Mouse (Mus musculus) forebrain, embryonic 14.5 days (tissue): ENCODE measurements around the gene Vps26c. TPM values are rescaled to one million over a fixed set of nuclear protein-coding genes. Genes with fewer than 3 reads are reported as not detected.

ENCODE experiments used
- ATAC-seq: fragments of 200-750 bp; cut with Nextera tagmentation; 2 replicates; pipeline ENCODE4 v1.8.0; 2017; ENCODE audit warnings: mild to moderate bottlenecking, moderate library complexity
- DNase-seq: peaks from one replicate; pipeline ENCODE4 v3.0.0-alpha.2; 2015; ENCODE audit warnings: low spot score
- H3K27ac ChIP-seq: fragments of 300-500 bp; sonication (generic); 2 replicates; pipeline ENCODE4 v1.5.1; 2014; ENCODE audit warnings: low read depth, mild to moderate bottlenecking, control low read depth, low read length, moderate library complexity
- H3K27me3 ChIP-seq: fragments of 300-500 bp; sonication (generic); replicated peaks from 2 replicates; pipeline ENCODE4 v1.6.1; 2014; ENCODE audit warnings: low read length, control low read depth, mixed read lengths; ENCODE audit not compliant: control insufficient read depth, insufficient read depth
- H3K36me3 ChIP-seq: fragments of 300-500 bp; sonication (generic); 2 replicates; pipeline ENCODE4 v1.6.1; 2014; ENCODE audit warnings: low read length, control low read depth; ENCODE audit not compliant: control insufficient read depth, insufficient read depth
- H3K4me1 ChIP-seq: fragments of 300-500 bp; sonication (generic); 2 replicates; pipeline ENCODE4 v1.6.1; 2014; ENCODE audit warnings: antibody characterized with exemption, low read length, control low read depth; ENCODE audit not compliant: control insufficient read depth, insufficient read depth
- H3K4me2 ChIP-seq: fragments of 300-500 bp; sonication (generic); 2 replicates; pipeline ENCODE4 v1.6.1; 2014; ENCODE audit warnings: mild to moderate bottlenecking, control low read depth, low read length
- H3K4me3 ChIP-seq: fragments of 300-500 bp; sonication (generic); 2 replicates; pipeline ENCODE4 v1.5.1; 2014; ENCODE audit warnings: low read depth, low read length, control low read depth
- H3K9ac ChIP-seq: fragments of 300-500 bp; sonication (generic); 2 replicates; pipeline ENCODE4 v1.6.1; 2014; ENCODE audit warnings: mild to moderate bottlenecking, low read length, control low read depth, moderate library complexity
- H3K9me3 ChIP-seq: fragments of 300-500 bp; sonication (generic); replicated peaks from 2 replicates; pipeline ENCODE4 v1.6.1; 2016; ENCODE audit warnings: low read length, control low read depth, mixed read lengths; ENCODE audit not compliant: control insufficient read depth
- WGBS: fragments of 180-500 bp; shearing (Covaris S2); extraction: QIAGEN DNeasy Blood & Tissue Kit; methylation state at CpG from one replicate; pipeline ENCODE4 v1.1.7; 2014; 5-methylcytosine and 5-hydroxymethylcytosine counted together
- polyA plus RNA-seq: library from polyadenylated mRNA; unstranded; fragments of >200 nt; fragmentation: Nextera tagmentation; extraction: Ambion mirVana; gene quantifications from 2 replicates; pipeline ENCODE4 v1.2.1, GENCODE M21; 2014

Gene Vps26c
- polyA plus RNA-seq, 1 experiment from 2014 or later, result 80.7 TPM

GRCm38 (mm10) chr16:94569229-94570176 lies 42.9 kb upstream of the Vps26c start, which contains the start of gene Dyrk1a:
Dyrk1a (plus strand) TSS chr16:94570010.
- H3K9me3 ChIP-seq, result no peaks in the 10 kb centered on the region

GRCm38 (mm10) chr16:94568335-94569228 lies 42.0 kb upstream of the Vps26c start:
- Histone ChIP-seq H3K9me3 (no peaks in the 10 kb centered on the region), H3K36me3 (no peaks in the 10 kb centered on the region), H3K4me3 (peak overlapping the region; percentile 100), H3K4me1 (peaks cover 17% of the 10 kb centered on the region), H3K27ac (peak overlapping the region; percentile 97), H3K4me2 (peak overlapping the region; percentile 60), H3K27me3 (no peaks in the 10 kb centered on the region), H3K9ac (peak overlapping the region; percentile 99)
- 2% methylated on average over 51 of the region's 53 CpGs for WGBS
- DNase-seq (peak; percentile 7), ATAC-seq (peak; percentile 70)

More at GRCm38 (mm10) chr16:94569229-94570176, 42.9 kb upstream of the Vps26c start, which contains the start of gene Dyrk1a:
- DNase-seq, result peak; percentile 99
- H3K4me1 ChIP-seq, result peaks cover 20% of the 10 kb centered on the region
- peak within 1 kb of the TSS; percentile 100 for H3K4me3 ChIP-seq
- peak within 1 kb of the TSS; percentile 64 for H3K4me2 ChIP-seq
- no peaks in the 10 kb centered on the region for H3K36me3 ChIP-seq
- peak within 1 kb of the TSS; percentile 100 for H3K27ac ChIP-seq
- peak; percentile 94 for ATAC-seq
- WGBS, result under 1% methylated on average over 81 of the region's 133 CpGs
- no peaks in the 10 kb centered on the region for H3K27me3 ChIP-seq
- peak within 1 kb of the TSS; percentile 99 for H3K9ac ChIP-seq

GRCm38 (mm10) chr16:94567751-94568150 lies 41.1 kb upstream of the Vps26c start:
- no peak overlapping the region for H3K4me3 ChIP-seq
- no peak overlapping the region for H3K4me2 ChIP-seq
- 67% methylated on average over 5 of the region's 5 CpGs for WGBS
- no peaks in the 10 kb centered on the region for H3K27me3 ChIP-seq
- no peaks in the 10 kb centered on the region for H3K36me3 ChIP-seq
- ATAC-seq (no peak), DNase-seq (no peak)
- peaks cover 12% of the 10 kb centered on the region for H3K4me1 ChIP-seq
- H3K9me3 ChIP-seq, result no peaks in the 10 kb centered on the region
- H3K9ac ChIP-seq, result no peak overlapping the region
- H3K27ac ChIP-seq, result no peak overlapping the region

GRCm38 (mm10) chr16:94566834-94567585 lies 40.4 kb upstream of the Vps26c start:
- Histone ChIP-seq H3K4me1 (peaks cover 5% of the 10 kb centered on the region; the same call in 1 of the 2 replicates), H3K36me3 (no peaks in the 10 kb centered on the region), H3K9ac (no peak overlapping the region), H3K9me3 (no peaks in the 10 kb centered on the region), H3K27ac (no peak overlapping the region), H3K4me3 (no peak overlapping the region), H3K4me2 (no peak overlapping the region), H3K27me3 (no peaks in the 10 kb centered on the region)
- no peak for DNase-seq
- 81% methylated on average over 11 of the region's 11 CpGs for WGBS
- ATAC-seq, result no peak

GRCm38 (mm10) chr16:94566124-94566523 lies 39.5 kb upstream of the Vps26c start:
- Histone ChIP-seq H3K36me3 (no peaks in the 10 kb centered on the region), H3K9me3 (no peaks in the 10 kb centered on the region), H3K4me1 (no peaks in the 10 kb centered on the region), H3K27ac (no peak overlapping the region), H3K4me2 (no peak overlapping the region), H3K27me3 (no peaks in the 10 kb centered on the region), H3K4me3 (no peak overlapping the region), H3K9ac (no peak overlapping the region)
- 77% methylated on average over 8 of the region's 8 CpGs for WGBS
- ATAC-seq (no peak), DNase-seq (no peak)

- Histone ChIP-seq H3K4me1 (no peaks in the 10 kb centered on the region), H3K27ac (no peak overlapping the region), H3K9ac (no peak overlapping the region), H3K9me3 (no peaks in the 10 kb centered on the region), H3K36me3 (no peaks in the 10 kb centered on the region), H3K27me3 (no peaks in the 10 kb centered on the region), H3K4me3 (no peak overlapping the region), H3K4me2 (no peak overlapping the region)
- DNase-seq (no peak), ATAC-seq (no peak)
- 81% methylated on average over 5 of the region's 5 CpGs for WGBS
These were observed 34.0 kb upstream of the Vps26c start for GRCm38 (mm10) chr16:94560618-94561017.

GRCm38 (mm10) chr16:94559782-94560181 lies 33.2 kb upstream of the Vps26c start:
- 79% methylated on average over 7 of the region's 7 CpGs for WGBS
- Histone ChIP-seq H3K27me3 (no peaks in the 10 kb centered on the region), H3K4me1 (no peaks in the 10 kb centered on the region), H3K27ac (no peak overlapping the region), H3K9me3 (no peaks in the 10 kb centered on the region), H3K4me3 (no peak overlapping the region), H3K9ac (no peak overlapping the region), H3K36me3 (no peaks in the 10 kb centered on the region), H3K4me2 (no peak overlapping the region)
- ATAC-seq, result no peak
- DNase-seq, result no peak

GRCm38 (mm10) chr16:94559282-94559681 lies 32.7 kb upstream of the Vps26c start:
- Histone ChIP-seq H3K9ac (no peak overlapping the region), H3K27me3 (no peaks in the 10 kb centered on the region), H3K9me3 (no peaks in the 10 kb centered on the region), H3K27ac (no peak overlapping the region), H3K4me1 (no peaks in the 10 kb centered on the region), H3K36me3 (no peaks in the 10 kb centered on the region), H3K4me3 (no peak overlapping the region), H3K4me2 (no peak overlapping the region)
- DNase-seq, result no peak
- ATAC-seq, result no peak
- 81% methylated on average over 7 of the region's 7 CpGs for WGBS
